Mouse (Mus musculus) lung, adult 2 months (tissue): ENCODE measurements around the gene Myo3b.

ENCODE experiments used
- CTCF ChIP-seq: fragments of 200-500 bp; IDR thresholded peaks from 2 replicates; pipeline ENCODE4 v1.5.1; 2011; ENCODE audit warnings: mild to moderate bottlenecking, low read length, control low read depth; ENCODE audit not compliant: insufficient read depth
- POLR2A ChIP-seq: fragments of 200-500 bp; IDR thresholded peaks from 2 replicates; pipeline ENCODE4 v1.6.1; 2011; ENCODE audit warnings: low read depth, mild to moderate bottlenecking, control low read depth, low read length, borderline replicate concordance; ENCODE audit errors: extremely low read depth

- TF ChIP-seq POLR2A: no peak
- TF ChIP-seq CTCF: no peak
These were observed 253.8 kb downstream of the Myo3b start for GRCm38 (mm10) chr2:70292776-70293175.
